Mouse (Mus musculus): ENCODE data around the gene Bahcc1. TPM values are rescaled to one million over a fixed set of nuclear protein-coding genes. Genes with fewer than 3 reads are reported as not detected.

Gene Bahcc1
- total RNA-seq, 2 experiments from 2014 or later, result 3.5 to 5.3 TPM

GRCm38 (mm10) chr11:120303559-120304349 is 71.0 kb downstream of the Bahcc1 start:
- intact Hi-C loops (cut with DNase I), result loop anchor here (1.0 to 10.0 kb wide), 2 partner anchors 41 to 269 kb away; no protein-coding TSS in a partner anchor
- peak; percentile 15 for DNase-seq
- no peak overlapping the region for H3K27ac ChIP-seq
- no peak overlapping the region for H3K4me3 ChIP-seq
- TF ChIP-seq CTCF (IDR thresholded peaks at IDR 0.05), result no peak

- intact Hi-C loops (cut with DNase I), result loop anchor here (1.0 to 10.0 kb wide), 2 partner anchors 42 to 270 kb away; no protein-coding TSS in a partner anchor
- DNase-seq, result peak; percentile 19
- no peak overlapping the region for H3K4me3 ChIP-seq
- no peak for TF ChIP-seq CTCF (IDR thresholded peaks at IDR 0.05)
- H3K27ac ChIP-seq, result no peak overlapping the region
These were observed 71.6 kb downstream of the Bahcc1 start for GRCm38 (mm10) chr11:120304350-120304694.

DNA sequence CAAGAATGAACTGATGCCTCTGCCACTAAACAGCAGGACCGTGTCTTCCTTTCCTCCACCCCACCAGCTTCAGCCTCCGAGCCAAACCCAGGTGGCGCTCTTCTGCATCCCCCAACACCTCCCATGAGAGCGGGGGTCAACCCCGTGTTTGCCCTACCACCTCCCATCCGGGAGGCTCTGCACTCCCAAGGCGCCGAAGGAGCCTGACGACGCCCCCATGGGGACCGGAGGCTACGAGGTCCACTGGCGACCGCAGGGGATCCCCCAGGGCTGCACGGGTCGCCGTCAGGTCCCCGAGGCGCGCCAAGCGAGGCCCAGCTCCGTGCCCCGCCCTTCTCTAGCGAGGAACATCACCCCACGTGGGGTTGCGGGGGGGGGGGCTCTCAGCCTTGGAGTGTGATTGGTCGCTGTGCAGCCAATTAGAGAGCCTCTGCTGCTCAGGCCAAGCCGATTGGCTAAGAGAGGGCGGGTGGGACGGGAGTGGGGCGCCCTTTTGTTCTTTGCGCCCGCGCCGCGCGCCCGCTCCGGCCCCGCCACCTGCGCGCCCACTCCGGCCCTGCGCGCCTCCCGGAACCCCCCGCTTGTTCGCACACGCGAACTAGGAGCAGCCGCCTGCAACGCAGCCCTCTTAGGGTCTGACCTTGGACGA is 72.3 kb downstream of the Bahcc1 start:
- H3K27ac ChIP-seq, result peak overlapping the region; percentile 91
- peak; percentile 39 for TF ChIP-seq CTCF (IDR thresholded peaks at IDR 0.05)
- DNase-seq, result peak; percentile 94
- peak overlapping the region; percentile 80 for H3K4me3 ChIP-seq
- intact Hi-C loops (cut with DNase I), result loop anchor here (1.0 to 10.0 kb wide), 2 partner anchors 43 to 270 kb away; no protein-coding TSS in a partner anchor

DNA sequence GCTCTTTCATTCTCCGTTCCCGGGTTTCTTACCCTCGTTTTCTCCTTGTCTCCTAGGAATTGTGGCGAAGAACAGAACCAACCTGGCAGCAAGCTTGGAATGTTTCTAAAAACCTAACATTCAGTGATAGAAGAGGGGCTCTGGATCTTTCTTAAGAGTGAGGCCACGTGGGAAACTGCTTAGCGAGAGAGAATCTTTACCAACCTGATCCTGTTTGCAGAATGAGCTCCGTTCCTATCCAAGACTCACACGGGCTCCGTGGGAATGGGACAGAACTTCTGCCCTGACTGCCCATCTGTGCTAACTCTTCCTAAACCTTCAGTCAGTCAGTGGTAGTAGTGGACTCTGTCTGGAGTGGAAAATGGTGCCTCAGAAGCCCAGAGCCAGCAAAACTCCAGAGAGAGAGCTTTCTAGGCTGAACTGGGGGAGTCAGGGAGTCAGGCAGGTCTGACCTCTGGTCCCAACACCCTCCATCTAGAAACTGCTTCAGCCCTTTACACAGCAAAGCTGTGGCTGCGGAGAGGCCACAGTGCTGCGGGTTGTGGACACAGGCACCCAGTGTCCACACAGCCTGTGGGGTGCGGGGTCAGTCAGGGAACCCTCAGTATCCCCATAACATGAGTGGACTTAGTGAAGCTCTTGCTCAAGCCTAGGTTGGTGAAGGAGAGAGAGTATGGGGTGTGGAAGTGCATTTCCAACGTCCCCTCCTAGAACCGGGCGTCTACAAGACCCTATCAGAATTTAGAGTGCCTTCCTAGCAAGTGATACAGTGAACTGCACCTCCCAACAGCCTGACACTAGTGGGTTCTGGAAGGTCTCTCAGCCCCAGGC is 73.0 kb downstream of the Bahcc1 start:
- DNase-seq, result peak; percentile 14
- TF ChIP-seq CTCF (IDR thresholded peaks at IDR 0.05), result no peak
- intact Hi-C loops (cut with DNase I), result loop anchor here (2.0 to 10.0 kb wide), 3 partner anchors 75 to 271 kb away; no protein-coding TSS in a partner anchor
- Histone ChIP-seq H3K27ac (peak overlapping the region; percentile 91), H3K4me3 (peak overlapping the region; percentile 80)

GRCm38 (mm10) chr11:120306366-120307131 is 73.8 kb downstream of the Bahcc1 start:
- no peak overlapping the region for H3K4me3 ChIP-seq
- H3K27ac ChIP-seq, result no peak overlapping the region
- intact Hi-C loops (cut with DNase I), result loop anchor here (1.0 to 10.0 kb wide), 4 partner anchors 76 to 272 kb away; no protein-coding TSS in a partner anchor
- DNase-seq, result peak; percentile 18
- TF ChIP-seq CTCF (IDR thresholded peaks at IDR 0.05), result no peak

GRCm38 (mm10) chr11:120307132-120307413 is 74.3 kb downstream of the Bahcc1 start:
- no peak overlapping the region for H3K4me3 ChIP-seq
- intact Hi-C loops (cut with DNase I), result loop anchor here (1.0 to 10.0 kb wide), 4 partner anchors 76 to 272 kb away; no protein-coding TSS in a partner anchor
- H3K27ac ChIP-seq, result 0 out of 2 replicates have a peak overlapping the region, but pooled peaks have one; percentile 3
- no peak for DNase-seq
- TF ChIP-seq CTCF (IDR thresholded peaks at IDR 0.05), result no peak

GRCm38 (mm10) chr11:120307566-120308430 is 75.1 kb downstream of the Bahcc1 start:
- TF ChIP-seq CTCF (IDR thresholded peaks at IDR 0.05), result peak; percentile 76
- intact Hi-C loops (cut with DNase I), result loop anchor here (1.0 to 10.0 kb wide), 4 partner anchors 77 to 273 kb away; no protein-coding TSS in a partner anchor
- H3K27ac ChIP-seq, result peak overlapping the region; percentile 79
- H3K4me3 ChIP-seq, result peak overlapping the region; percentile 52
- DNase-seq, result peak; percentile 95

DNA sequence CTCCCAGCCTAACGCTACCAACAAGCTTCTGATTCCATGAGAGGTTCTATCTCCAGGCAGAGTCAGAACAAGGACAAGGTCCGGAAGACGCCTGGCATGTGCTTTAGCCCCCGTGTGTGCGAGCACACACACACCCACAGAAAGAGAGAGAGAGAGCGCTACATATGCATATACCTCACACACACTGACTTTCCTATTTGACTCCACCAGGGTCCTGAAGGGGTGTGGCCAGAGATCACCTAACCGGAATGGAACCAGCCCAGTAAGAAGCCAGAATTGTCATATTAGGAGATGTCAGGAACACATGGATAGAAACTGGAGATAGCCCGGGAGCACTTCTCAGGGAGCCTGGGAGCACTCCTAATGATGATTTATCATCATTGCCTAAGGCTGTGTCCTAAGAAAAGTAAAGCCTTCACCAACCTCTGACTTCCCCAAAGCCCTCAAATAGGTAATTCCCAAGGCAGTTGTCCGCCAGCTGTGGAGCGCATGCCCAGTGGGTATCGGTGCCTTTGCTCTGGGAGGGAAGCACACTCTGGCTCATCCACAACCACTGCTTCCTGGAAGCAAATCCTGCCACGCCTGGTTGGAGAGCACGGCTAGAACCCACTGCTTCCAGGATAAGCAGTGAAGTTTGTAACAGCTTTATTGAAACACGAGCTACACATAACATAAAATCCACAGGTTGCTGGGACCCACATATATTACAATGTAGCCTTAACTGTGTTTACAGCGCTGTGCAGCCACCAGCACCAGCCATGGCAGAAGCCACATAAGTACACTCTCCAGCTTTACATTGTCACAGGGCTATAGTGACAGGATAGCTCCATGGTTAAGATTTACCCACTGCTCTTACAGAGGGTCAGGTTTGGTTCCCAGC is 75.9 kb downstream of the Bahcc1 start:
- Histone ChIP-seq H3K27ac (peak overlapping the region; percentile 79), H3K4me3 (peak overlapping the region; percentile 52)
- DNase-seq, result no peak
- TF ChIP-seq CTCF (IDR thresholded peaks at IDR 0.05), result no peak
- intact Hi-C loops (cut with DNase I), result loop anchor here (10.0 kb wide), 1 partner anchor 274 kb away; no protein-coding TSS in a partner anchor

DNA sequence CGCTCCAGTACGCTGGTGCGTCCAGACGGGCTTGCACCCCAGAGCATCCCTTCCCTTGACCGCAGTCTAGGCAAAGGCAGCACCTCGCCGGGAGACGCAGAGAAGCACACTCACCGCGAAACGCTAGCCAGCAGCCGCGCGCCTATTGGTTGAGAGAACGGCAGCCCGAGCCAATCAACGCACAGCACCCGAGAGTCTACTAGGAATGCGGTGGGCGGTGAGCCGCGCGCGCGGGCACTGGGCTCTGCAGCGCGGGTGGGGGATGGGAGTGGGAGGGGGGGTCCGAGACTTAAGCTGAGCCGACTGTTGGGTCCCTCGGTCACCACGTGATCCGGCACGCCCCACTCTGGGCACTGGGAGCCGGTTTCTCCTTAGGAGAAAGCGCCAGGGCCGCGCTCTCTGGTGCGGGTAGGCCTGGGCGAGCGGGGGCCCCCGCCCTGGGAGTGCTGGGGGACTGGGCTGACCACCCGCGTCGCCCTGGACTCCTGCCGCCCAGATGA is 78.1 kb downstream of the Bahcc1 start:
- no peak for TF ChIP-seq CTCF (IDR thresholded peaks at IDR 0.05)
- DNase-seq, result peak; percentile 93
- peak overlapping the region; percentile 77 for H3K4me3 ChIP-seq
- intact Hi-C loops (cut with DNase I), result loop anchor here (2.0 kb wide), 1 partner anchor 30 kb away; no protein-coding TSS in a partner anchor
- peak overlapping the region; percentile 75 for H3K27ac ChIP-seq
